Mouse (Mus musculus) bone marrow macrophage, adult 2 months (primary cell): ENCODE results near the gene A830018L16Rik. TPM values are rescaled to one million over a fixed set of nuclear protein-coding genes. Genes with fewer than 3 reads are reported as not detected.
"Not testable (repeated sequence)": the region's sequence is repeated elsewhere in the genome, so short reads cannot be mapped to it uniquely, and the experiment has no call there.

ENCODE experiments used
- H3K27ac ChIP-seq: 2 replicates; pipeline ENCODE4 v1.5.1; 2012; ENCODE audit warnings: low read depth, low read length; ENCODE audit not compliant: insufficient read depth
- H3K4me1 ChIP-seq: 2 replicates; pipeline ENCODE4 v1.6.1; 2012; ENCODE audit warnings: low read length; ENCODE audit not compliant: control insufficient read depth, insufficient read depth
- H3K4me3 ChIP-seq: 2 replicates; pipeline ENCODE4 v1.5.1; 2012; ENCODE audit warnings: mild to moderate bottlenecking, low read length, moderate library complexity; ENCODE audit not compliant: insufficient read depth
- CTCF ChIP-seq: IDR thresholded peaks from 2 replicates; pipeline ENCODE4 v1.5.1; 2012; ENCODE audit warnings: low read depth, mild to moderate bottlenecking, low read length, moderate library complexity
- POLR2A ChIP-seq: IDR thresholded peaks from 2 replicates; pipeline ENCODE4 v1.6.1; 2012; ENCODE audit warnings: mild to moderate bottlenecking, low read depth, low read length, borderline replicate concordance
- polyA plus RNA-seq: library from polyadenylated mRNA; stranded (reverse); fragments of >200 nt; gene quantifications from 2 replicates; pipeline ENCODE4 v1.2.4, GENCODE M21; 2012; ENCODE audit not compliant: missing spikeins, insufficient read depth, insufficient read length

Gene A830018L16Rik
- polyA plus RNA-seq, 1 experiment: not detected

- TF ChIP-seq POLR2A (no peak), CTCF (no peak)
- no peak overlapping the region for H3K4me3 ChIP-seq
- H3K27ac ChIP-seq: no peak overlapping the region
These were observed 52.4 kb downstream of the A830018L16Rik start for GRCm38 (mm10) chr1:11466325-11466724.

GRCm38 (mm10) chr1:11467065-11467643, 53.2 kb downstream of the A830018L16Rik start:
- no peak for TF ChIP-seq CTCF
- H3K4me1 ChIP-seq: no peaks in the 10 kb centered on the region

More at GRCm38 (mm10) chr1:11466325-11466724, 52.4 kb downstream of the A830018L16Rik start:
- H3K4me1 ChIP-seq: no peaks in the 10 kb centered on the region

GRCm38 (mm10) chr1:11492936-11493335, 79.0 kb downstream of the A830018L16Rik start:
- Histone ChIP-seq H3K4me3 (no peak overlapping the region), H3K27ac (no peak overlapping the region), H3K4me1 (no peaks in the 10 kb centered on the region)
- TF ChIP-seq POLR2A (no peak), CTCF (no peak)

More at GRCm38 (mm10) chr1:11467065-11467643, 53.2 kb downstream of the A830018L16Rik start:
- Histone ChIP-seq H3K27ac (no peak overlapping the region), H3K4me3 (no peak overlapping the region)

GRCm38 (mm10) chr1:11501556-11501955, 87.7 kb downstream of the A830018L16Rik start:
- no peak overlapping the region for H3K27ac ChIP-seq
- H3K4me3 ChIP-seq: no peak overlapping the region
- no peaks in the 10 kb centered on the region for H3K4me1 ChIP-seq
- no peak for TF ChIP-seq CTCF
- no peak for TF ChIP-seq POLR2A

GRCm38 (mm10) chr1:11549810-11550209, 135.9 kb downstream of the A830018L16Rik start:
- H3K4me3 ChIP-seq, H3K4me1 ChIP-seq: not testable (repeated sequence)

GRCm38 (mm10) chr1:11565309-11565708, 151.4 kb downstream of the A830018L16Rik start:
- Histone ChIP-seq H3K27ac (no peak overlapping the region), H3K4me3 (no peak overlapping the region), H3K4me1 (no peaks in the 10 kb centered on the region)
- TF ChIP-seq CTCF: no peak
- no peak for TF ChIP-seq POLR2A

More at GRCm38 (mm10) chr1:11549810-11550209, 135.9 kb downstream of the A830018L16Rik start:
- not testable (repeated sequence) for H3K27ac ChIP-seq

- TF ChIP-seq CTCF (no peak), POLR2A (no peak)
- no peaks in the 10 kb centered on the region for H3K4me1 ChIP-seq
- H3K4me3 ChIP-seq: no peak overlapping the region
- no peak overlapping the region for H3K27ac ChIP-seq
These were observed 152.8 kb downstream of the A830018L16Rik start for GRCm38 (mm10) chr1:11566730-11567129.

- no peaks in the 10 kb centered on the region for H3K4me1 ChIP-seq
- no peak for TF ChIP-seq POLR2A
- TF ChIP-seq CTCF: no peak
- no peak overlapping the region for H3K27ac ChIP-seq
- no peak overlapping the region for H3K4me3 ChIP-seq
These were observed 153.5 kb downstream of the A830018L16Rik start for GRCm38 (mm10) chr1:11567300-11567885.

GRCm38 (mm10) chr1:11570274-11570673, 156.4 kb downstream of the A830018L16Rik start:
- H3K4me1 ChIP-seq: no peaks in the 10 kb centered on the region

GRCm38 (mm10) chr1:11573462-11573861, 159.6 kb downstream of the A830018L16Rik start:
- Histone ChIP-seq H3K4me1 (no peaks in the 10 kb centered on the region), H3K27ac (no peak overlapping the region), H3K4me3 (no peak overlapping the region)
- TF ChIP-seq POLR2A (no peak), CTCF (no peak)

More at GRCm38 (mm10) chr1:11570274-11570673, 156.4 kb downstream of the A830018L16Rik start:
- no peak overlapping the region for H3K4me3 ChIP-seq
- TF ChIP-seq POLR2A (no peak), CTCF (no peak)
- no peak overlapping the region for H3K27ac ChIP-seq

GRCm38 (mm10) chr1:11580026-11580425, 166.1 kb downstream of the A830018L16Rik start:
- no peak overlapping the region for H3K4me3 ChIP-seq
- no peaks in the 10 kb centered on the region for H3K4me1 ChIP-seq
- no peak overlapping the region for H3K27ac ChIP-seq
- TF ChIP-seq POLR2A (no peak), CTCF (no peak)
